Mouse (Mus musculus): ENCODE results near the gene Capn12. TPM values are rescaled to one million over a fixed set of nuclear protein-coding genes. Genes with fewer than 3 reads are reported as not detected.
"Not testable (repeated sequence)": the region's sequence is repeated elsewhere in the genome, so short reads cannot be mapped to it uniquely, and the experiment has no call there.

Gene Capn12
- total and polyA plus RNA-seq, 2 experiments, result 0.04 TPM; not detected in 1

- Histone ChIP-seq H3K4me3 (ENCODE audit: insufficient read depth, low read depth, low read length) (no peak overlapping the region), H3K27ac (replicated peaks; ENCODE audit: insufficient read depth, low read depth, low read length) (no peak overlapping the region), H3K4me1 (ENCODE audit: control insufficient read depth, insufficient read depth, low read length) (no peaks in the 10 kb centered on the region), H3K27me3 (ENCODE audit: control insufficient read depth, insufficient read depth, low read length) (no peaks in the 10 kb centered on the region), H3K9ac (ENCODE audit: low read depth, low read length) (no peak overlapping the region), H3K36me3 (ENCODE audit: control insufficient read depth, insufficient read depth, low read length) (no peaks in the 10 kb centered on the region), H3K79me2 (ENCODE audit: control insufficient read depth, insufficient read depth, low read length) (no peaks in the 10 kb centered on the region)
- TF ChIP-seq POLR2A (IDR thresholded peaks at IDR 0.05; ENCODE audit: extremely low read depth, insufficient read depth, low read length) (no peak), CTCF (IDR thresholded peaks at IDR 0.05; ENCODE audit: low read depth, low read length) (no peak)
- no peak for DNase-seq (ENCODE audit: extremely low read depth, low read depth, low spot score)
- 67% methylated on average over 9 of the region's 9 CpGs for WGBS
These were observed 16.9 kb upstream of the Capn12 start for GRCm38 (mm10) chr7:28864288-28864750.

GRCm38 (mm10) chr7:28865481-28866300 is 15.5 kb upstream of the Capn12 start:
- H3K4me1 ChIP-seq (ENCODE audit: control insufficient read depth, insufficient read depth, low read length), result no peaks in the 10 kb centered on the region
- WGBS, result 47% methylated on average over 33 of the region's 33 CpGs
- no peak overlapping the region for H3K27ac ChIP-seq (replicated peaks; ENCODE audit: insufficient read depth, low read depth, low read length)
- H3K9ac ChIP-seq (ENCODE audit: low read depth, low read length), result 0 out of 2 replicates have a peak overlapping the region, but pooled peaks have one; percentile 31
- H3K27me3 ChIP-seq (ENCODE audit: control insufficient read depth, insufficient read depth, low read length), result no peaks in the 10 kb centered on the region
- no peaks in the 10 kb centered on the region for H3K79me2 ChIP-seq (ENCODE audit: control insufficient read depth, insufficient read depth, low read length)
- no peak for DNase-seq (ENCODE audit: extremely low read depth, low read depth, low spot score)
- H3K36me3 ChIP-seq (ENCODE audit: control insufficient read depth, insufficient read depth, low read length), result no peaks in the 10 kb centered on the region
- TF ChIP-seq POLR2A (IDR thresholded peaks at IDR 0.05; ENCODE audit: extremely low read depth, insufficient read depth, low read length), result no peak
- TF ChIP-seq CTCF (IDR thresholded peaks at IDR 0.05; ENCODE audit: low read depth, low read length), result no peak
- H3K4me3 ChIP-seq (ENCODE audit: insufficient read depth, low read depth, low read length), result no peak overlapping the region

GRCm38 (mm10) chr7:28866769-28867507 is 14.3 kb upstream of the Capn12 start:
- Histone ChIP-seq H3K27ac (replicated peaks; ENCODE audit: insufficient read depth, low read depth, low read length) (no peak overlapping the region), H3K27me3 (ENCODE audit: control insufficient read depth, insufficient read depth, low read length) (no peaks in the 10 kb centered on the region), H3K4me1 (ENCODE audit: control insufficient read depth, insufficient read depth, low read length) (no peaks in the 10 kb centered on the region), H3K36me3 (ENCODE audit: control insufficient read depth, insufficient read depth, low read length) (no peaks in the 10 kb centered on the region), H3K4me3 (ENCODE audit: insufficient read depth, low read depth, low read length) (no peak overlapping the region), H3K9ac (ENCODE audit: low read depth, low read length) (no peak overlapping the region), H3K79me2 (ENCODE audit: control insufficient read depth, insufficient read depth, low read length) (no peaks in the 10 kb centered on the region)
- WGBS, result 92% methylated on average over 28 of the region's 28 CpGs
- no peak for TF ChIP-seq POLR2A (IDR thresholded peaks at IDR 0.05; ENCODE audit: extremely low read depth, insufficient read depth, low read length)
- no peak for TF ChIP-seq CTCF (IDR thresholded peaks at IDR 0.05; ENCODE audit: low read depth, low read length)
- no peak for DNase-seq (ENCODE audit: extremely low read depth, low read depth, low spot score)

- WGBS, result 18% methylated on average over 23 of the region's 23 CpGs
- not testable (repeated sequence) for H3K79me2 ChIP-seq (ENCODE audit: control insufficient read depth, insufficient read depth, low read length); H3K27me3 ChIP-seq (ENCODE audit: control insufficient read depth, insufficient read depth, low read length); H3K4me3 ChIP-seq (ENCODE audit: insufficient read depth, low read depth, low read length); H3K4me1 ChIP-seq (ENCODE audit: control insufficient read depth, insufficient read depth, low read length); H3K36me3 ChIP-seq (ENCODE audit: control insufficient read depth, insufficient read depth, low read length); H3K27ac ChIP-seq (replicated peaks; ENCODE audit: insufficient read depth, low read depth, low read length)
- peak overlapping the region; percentile 20; the same call in 1 of the 2 replicates for H3K9ac ChIP-seq (ENCODE audit: low read depth, low read length)
- DNase-seq (ENCODE audit: extremely low read depth, low read depth, low spot score), result peak; percentile 60
- TF ChIP-seq CTCF (IDR thresholded peaks at IDR 0.05; ENCODE audit: low read depth, low read length), result peak; percentile 78
These were observed 13.5 kb upstream of the Capn12 start for GRCm38 (mm10) chr7:28867508-28868340.

- no peaks in the 10 kb centered on the region for H3K4me1 ChIP-seq (ENCODE audit: control insufficient read depth, insufficient read depth, low read length)
- no peak overlapping the region for H3K27ac ChIP-seq (replicated peaks; ENCODE audit: insufficient read depth, low read depth, low read length)
- H3K9ac ChIP-seq (ENCODE audit: low read depth, low read length), result no peak overlapping the region
- DNase-seq (ENCODE audit: extremely low read depth, low read depth, low spot score), result peak; percentile 65
- H3K4me3 ChIP-seq (ENCODE audit: insufficient read depth, low read depth, low read length), result no peak overlapping the region
- 61% methylated on average over 24 of the region's 24 CpGs for WGBS
- TF ChIP-seq POLR2A (IDR thresholded peaks at IDR 0.05; ENCODE audit: extremely low read depth, insufficient read depth, low read length) (no peak), CTCF (IDR thresholded peaks at IDR 0.05; ENCODE audit: low read depth, low read length) (no peak)
- H3K27me3 ChIP-seq (ENCODE audit: control insufficient read depth, insufficient read depth, low read length), result no peaks in the 10 kb centered on the region
- no peaks in the 10 kb centered on the region for H3K79me2 ChIP-seq (ENCODE audit: control insufficient read depth, insufficient read depth, low read length)
- no peaks in the 10 kb centered on the region for H3K36me3 ChIP-seq (ENCODE audit: control insufficient read depth, insufficient read depth, low read length)
These were observed 10.1 kb upstream of the Capn12 start for GRCm38 (mm10) chr7:28870901-28871664.

Measured in liver, adult 2 months (tissue).